Mouse (Mus musculus) heart, embryonic 16.5 days (tissue): ENCODE data around the gene Morn4. TPM values are rescaled to one million over a fixed set of nuclear protein-coding genes. Genes with fewer than 3 reads are reported as not detected.

ENCODE experiments used
- ATAC-seq: fragments of 200-750 bp; cut with Nextera tagmentation; replicated peaks from 2 replicates; pipeline ENCODE4 v1.8.0; 2017; ENCODE audit warnings: moderate number of reproducible peaks; ENCODE audit not compliant: insufficient read depth, low FRiP score; ENCODE audit errors: extremely low read depth
- H3K27ac ChIP-seq: fragments of 300-500 bp; sonication (generic); 2 replicates; pipeline ENCODE4 v1.5.1; 2014; ENCODE audit warnings: mild to moderate bottlenecking, low read length, control low read depth, moderate library complexity
- H3K27me3 ChIP-seq: fragments of 300-500 bp; sonication (generic); 2 replicates; pipeline ENCODE4 v1.6.1; 2014; ENCODE audit warnings: low read length, mixed read lengths; ENCODE audit not compliant: control insufficient read depth, insufficient read depth
- H3K36me3 ChIP-seq: fragments of 300-500 bp; sonication (generic); 2 replicates; pipeline ENCODE4 v1.6.1; 2014; ENCODE audit not compliant: control insufficient read depth, insufficient read depth
- H3K4me1 ChIP-seq: fragments of 300-500 bp; sonication (generic); 2 replicates; pipeline ENCODE4 v1.6.1; 2014; ENCODE audit warnings: low read length, mixed read lengths; ENCODE audit not compliant: control insufficient read depth, insufficient read depth
- H3K4me2 ChIP-seq: fragments of 300-500 bp; sonication (generic); 2 replicates; pipeline ENCODE4 v1.6.1; 2014; ENCODE audit warnings: low read depth, mild to moderate bottlenecking, control low read depth, low read length
- H3K4me3 ChIP-seq: fragments of 300-500 bp; sonication (generic); 2 replicates; pipeline ENCODE4 v1.5.1; 2014; ENCODE audit warnings: mild to moderate bottlenecking, control low read depth, low read length
- H3K9ac ChIP-seq: fragments of 300-500 bp; sonication (generic); 2 replicates; pipeline ENCODE4 v1.6.1; 2014; ENCODE audit warnings: low read length, control low read depth
- H3K9me3 ChIP-seq: fragments of 300-500 bp; sonication (generic); replicated peaks from 2 replicates; pipeline ENCODE4 v1.6.1; 2016; ENCODE audit warnings: low read length; ENCODE audit not compliant: control insufficient read depth
- WGBS: fragments of 180-500 bp; shearing (Covaris S2); extraction: QIAGEN DNeasy Blood & Tissue Kit; methylation state at CpG from one replicate; pipeline ENCODE4 v1.1.7; 2014; 5-methylcytosine and 5-hydroxymethylcytosine counted together
- polyA plus RNA-seq: library from polyadenylated mRNA; unstranded; fragments of >200 nt; fragmentation: Nextera tagmentation; extraction: Ambion mirVana; gene quantifications from 2 replicates; pipeline ENCODE4 v1.2.1, GENCODE M21; 2015

The Morn4 gene
- polyA plus RNA-seq, 1 experiment from 2014 or later: 9.1 TPM

- Histone ChIP-seq H3K4me2 (no peak overlapping the region), H3K36me3 (no peaks in the 10 kb centered on the region), H3K27me3 (no peaks in the 10 kb centered on the region), H3K4me3 (no peak overlapping the region), H3K4me1 (no peaks in the 10 kb centered on the region), H3K9me3 (no peaks in the 10 kb centered on the region), H3K9ac (no peak overlapping the region), H3K27ac (no peak overlapping the region)
- ATAC-seq: no peak
- WGBS: 76% methylated on average over 6 of the region's 6 CpGs
Observed at GRCm38 (mm10) chr19:42056719-42057409, 29.3 kb downstream of the Morn4 start.

DNA sequence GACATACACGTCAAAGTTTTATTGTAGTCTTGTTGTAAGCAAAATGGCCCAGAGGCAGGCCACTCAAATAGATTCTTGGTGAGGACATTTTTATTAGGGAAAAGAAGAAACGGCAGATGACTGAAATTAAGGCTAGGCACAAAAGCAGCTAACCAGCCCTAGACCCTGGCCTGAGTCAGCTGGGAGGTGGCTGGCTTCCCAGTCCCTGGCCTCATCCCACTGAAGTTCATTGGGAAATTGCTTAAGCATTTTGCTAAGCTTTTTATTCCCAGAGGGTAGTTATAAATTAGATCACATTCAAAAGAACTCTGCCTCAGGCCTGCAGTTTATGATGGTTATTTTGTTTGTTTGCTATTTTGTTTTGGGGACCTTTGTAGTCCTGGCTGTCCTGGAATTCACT is 30.3 kb downstream of the Morn4 start:
- no peaks in the 10 kb centered on the region for H3K36me3 ChIP-seq
- WGBS: 82% methylated on average over 2 of the region's 2 CpGs
- H3K4me2 ChIP-seq: no peak overlapping the region
- H3K4me1 ChIP-seq: no peaks in the 10 kb centered on the region
- no peak for ATAC-seq
- no peaks in the 10 kb centered on the region for H3K9me3 ChIP-seq
- H3K9ac ChIP-seq: no peak overlapping the region
- H3K27ac ChIP-seq: no peak overlapping the region
- H3K27me3 ChIP-seq: no peaks in the 10 kb centered on the region
- no peak overlapping the region for H3K4me3 ChIP-seq

GRCm38 (mm10) chr19:42054255-42054654 is 31.9 kb downstream of the Morn4 start:
- no peak for ATAC-seq
- WGBS: 51% methylated on average over 6 of the region's 6 CpGs
- Histone ChIP-seq H3K4me3 (no peak overlapping the region), H3K9ac (no peak overlapping the region), H3K27me3 (no peaks in the 10 kb centered on the region), H3K27ac (no peak overlapping the region), H3K4me1 (no peaks in the 10 kb centered on the region), H3K4me2 (no peak overlapping the region), H3K9me3 (no peaks in the 10 kb centered on the region), H3K36me3 (no peaks in the 10 kb centered on the region)

DNA sequence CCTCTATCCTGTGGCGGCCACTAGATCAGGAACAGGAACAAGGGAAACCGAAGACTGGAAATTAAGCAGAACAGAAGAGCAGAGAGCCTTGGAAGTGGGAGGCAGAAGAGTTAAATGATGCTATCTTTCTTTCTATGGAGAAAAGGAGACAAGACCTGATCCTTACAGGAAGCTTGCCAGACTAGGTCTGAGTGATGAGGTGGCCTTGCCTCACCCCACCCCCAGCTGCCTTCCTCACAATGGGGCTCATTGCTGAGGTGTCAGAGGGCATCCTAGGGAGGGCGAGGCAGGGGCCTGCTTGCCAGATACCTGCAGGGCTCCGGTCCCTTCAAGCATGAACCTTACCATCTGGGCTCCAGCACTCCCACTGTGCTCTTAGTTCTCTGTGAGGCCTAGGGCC is 34.2 kb downstream of the Morn4 start, which contains the start of gene 4933411K16Rik:
4933411K16Rik (plus strand) TSS at position 301 of the 400 bp plus-strand sequence.
- Histone ChIP-seq H3K27me3 (no peaks in the 10 kb centered on the region), H3K27ac (no peak within 1 kb of the TSS), H3K4me2 (no peak within 1 kb of the TSS), H3K36me3 (no peaks in the 10 kb centered on the region), H3K4me3 (no peak within 1 kb of the TSS), H3K9ac (no peak within 1 kb of the TSS), H3K9me3 (no peaks in the 10 kb centered on the region), H3K4me1 (no peaks in the 10 kb centered on the region)
- 64% methylated on average over 4 of the region's 4 CpGs for WGBS
- ATAC-seq: no peak

- Histone ChIP-seq H3K27me3 (no peaks in the 10 kb centered on the region), H3K4me1 (no peaks in the 10 kb centered on the region), H3K4me2 (no peak overlapping the region), H3K9ac (no peak overlapping the region), H3K4me3 (no peak overlapping the region), H3K9me3 (no peaks in the 10 kb centered on the region), H3K27ac (no peak overlapping the region), H3K36me3 (no peaks in the 10 kb centered on the region)
- no peak for ATAC-seq
- 86% methylated on average over 3 of the region's 3 CpGs for WGBS
Observed at GRCm38 (mm10) chr19:42051351-42051750, 34.8 kb downstream of the Morn4 start.

GRCm38 (mm10) chr19:42050251-42050650 is 35.9 kb downstream of the Morn4 start:
- Histone ChIP-seq H3K4me2 (no peak overlapping the region), H3K27me3 (no peaks in the 10 kb centered on the region), H3K9ac (no peak overlapping the region), H3K27ac (no peak overlapping the region), H3K36me3 (no peaks in the 10 kb centered on the region), H3K4me1 (peaks cover 4% of the 10 kb centered on the region; the same call in 1 of the 2 replicates), H3K4me3 (no peak overlapping the region), H3K9me3 (no peaks in the 10 kb centered on the region)
- no peak for ATAC-seq
- 73% methylated on average over 1 of the region's 1 CpGs for WGBS

DNA sequence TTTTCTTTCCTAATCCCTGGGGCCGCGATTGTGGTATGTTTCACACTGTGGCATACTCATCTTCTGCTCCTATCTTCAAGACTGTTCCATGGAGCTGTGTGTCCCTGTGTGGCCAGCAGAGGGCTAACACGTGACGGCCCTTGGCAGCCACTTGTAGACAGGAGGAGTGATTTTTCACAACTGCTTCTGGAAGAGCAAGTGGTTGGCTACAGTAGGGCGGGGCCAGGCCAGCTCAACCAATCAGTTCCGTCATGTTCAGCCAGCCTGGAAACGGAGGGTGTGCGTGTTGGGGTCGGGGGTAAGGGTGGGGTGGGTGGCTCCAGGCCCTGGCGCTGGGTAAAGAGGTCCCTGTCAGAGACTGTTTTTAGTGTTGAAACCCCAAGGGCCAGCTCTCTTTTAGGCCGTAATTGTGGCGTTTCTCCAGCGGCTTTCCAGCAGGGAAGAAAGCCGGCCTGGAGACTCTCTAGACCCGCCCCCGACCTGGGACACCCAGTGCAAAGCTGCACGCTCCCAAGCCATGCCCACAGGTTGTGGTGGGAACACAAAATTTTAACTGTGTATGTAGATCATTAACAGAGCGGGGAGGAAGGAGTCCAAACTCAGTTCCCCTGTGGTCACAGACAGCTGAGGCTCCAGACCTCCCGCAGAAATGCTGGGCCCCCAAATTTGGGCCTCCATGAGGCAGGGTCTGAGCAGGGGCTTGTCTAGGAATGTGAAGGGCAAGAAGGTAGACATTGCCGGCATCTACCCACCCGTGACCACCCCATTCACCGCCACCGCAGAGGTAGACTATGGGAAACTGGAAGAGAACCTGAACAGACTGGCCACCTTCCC is 40.7 kb downstream of the Morn4 start, which contains the start of gene Hoga1:
Hoga1 (plus strand) TSS at position 342 of the 834 bp plus-strand sequence.
- H3K27ac ChIP-seq: no peak within 1 kb of the TSS
- H3K4me3 ChIP-seq: peak within 1 kb of the TSS; percentile 57
- H3K36me3 ChIP-seq: no peaks in the 10 kb centered on the region
- WGBS: 23% methylated on average over 23 of the region's 23 CpGs
- peaks cover 4% of the 10 kb centered on the region; the same call in 1 of the 2 replicates for H3K4me1 ChIP-seq
- ATAC-seq: peak; percentile 91
- H3K9me3 ChIP-seq: no peaks in the 10 kb centered on the region
- H3K9ac ChIP-seq: peak within 1 kb of the TSS; percentile 66
- peak within 1 kb of the TSS; percentile 73 for H3K4me2 ChIP-seq
- no peaks in the 10 kb centered on the region for H3K27me3 ChIP-seq

DNA sequence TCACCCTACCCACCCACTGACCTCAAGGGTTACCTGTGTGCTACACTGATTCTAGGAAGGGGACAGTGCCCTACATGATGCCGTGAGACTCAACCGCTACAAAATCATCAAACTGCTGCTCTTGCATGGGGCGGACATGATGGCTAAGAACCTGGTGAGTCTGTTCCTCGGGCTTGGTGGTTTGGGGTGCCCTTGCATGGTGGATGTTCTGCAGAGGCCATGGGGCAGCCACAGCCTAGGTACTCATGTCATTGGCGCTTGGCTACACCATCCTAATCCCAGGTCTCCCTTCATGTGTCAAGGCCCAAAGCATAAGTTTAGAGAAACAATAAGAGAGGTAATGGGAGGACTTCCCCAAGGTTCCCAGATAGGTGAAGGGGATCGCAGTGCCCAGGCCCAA is 42.2 kb downstream of the Morn4 start:
- ATAC-seq: no peak

DNA sequence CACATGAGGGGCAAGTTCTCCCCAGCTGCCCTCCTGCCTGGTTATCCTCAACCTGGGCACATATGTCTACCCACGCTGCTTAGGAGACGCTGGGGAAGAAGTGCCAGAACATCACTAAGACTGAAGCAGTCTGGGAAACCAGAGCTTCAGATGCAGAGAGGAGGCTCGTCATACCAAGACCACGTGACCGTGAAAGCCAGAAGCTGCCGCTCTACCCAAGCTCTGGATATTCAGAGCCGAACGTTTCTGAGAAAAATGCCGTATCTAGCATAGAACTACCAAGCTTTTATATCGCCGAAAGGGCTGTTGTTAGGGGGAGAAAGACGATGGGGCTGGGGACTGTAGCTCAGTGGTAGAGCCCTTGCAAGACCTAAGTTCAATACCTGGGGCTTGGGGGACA is 47.8 kb downstream of the Morn4 start:
- Histone ChIP-seq H3K4me3 (no peak overlapping the region), H3K9me3 (no peaks in the 10 kb centered on the region), H3K4me2 (no peak overlapping the region), H3K9ac (no peak overlapping the region), H3K27ac (no peak overlapping the region), H3K36me3 (peaks cover 3% of the 10 kb centered on the region; the same call in 1 of the 2 replicates), H3K4me1 (peaks cover 12% of the 10 kb centered on the region), H3K27me3 (no peaks in the 10 kb centered on the region)
- WGBS: 88% methylated on average over 12 of the region's 12 CpGs
- ATAC-seq: no peak

More for the DNA sequence above, 42.2 kb downstream of the Morn4 start:
- no peak overlapping the region for H3K4me3 ChIP-seq
- H3K9me3 ChIP-seq: no peaks in the 10 kb centered on the region
- H3K4me2 ChIP-seq: no peak overlapping the region
- H3K4me1 ChIP-seq: peaks cover 4% of the 10 kb centered on the region; the same call in 1 of the 2 replicates
- H3K36me3 ChIP-seq: no peaks in the 10 kb centered on the region
- no peak overlapping the region for H3K27ac ChIP-seq
- H3K27me3 ChIP-seq: no peaks in the 10 kb centered on the region
- no peak overlapping the region for H3K9ac ChIP-seq
- 92% methylated on average over 6 of the region's 6 CpGs for WGBS
